Mouse (Mus musculus) cerebral cortex, adult 2 months (tissue): ENCODE data around the gene Rnf13.

ENCODE experiments used
- WGBS: fragments of 180-500 bp; shearing (Covaris S2); methylation state at CpG from one replicate; pipeline ENCODE4 v1.1.7; 2018; 5-methylcytosine and 5-hydroxymethylcytosine counted together

The Rnf13 gene

GRCm38 (mm10) chr3:57846662-57846911 lies 110.7 kb downstream of the Rnf13 start:
- WGBS = 2% methylated on average over 9 of the region's 9 CpGs

DNA sequence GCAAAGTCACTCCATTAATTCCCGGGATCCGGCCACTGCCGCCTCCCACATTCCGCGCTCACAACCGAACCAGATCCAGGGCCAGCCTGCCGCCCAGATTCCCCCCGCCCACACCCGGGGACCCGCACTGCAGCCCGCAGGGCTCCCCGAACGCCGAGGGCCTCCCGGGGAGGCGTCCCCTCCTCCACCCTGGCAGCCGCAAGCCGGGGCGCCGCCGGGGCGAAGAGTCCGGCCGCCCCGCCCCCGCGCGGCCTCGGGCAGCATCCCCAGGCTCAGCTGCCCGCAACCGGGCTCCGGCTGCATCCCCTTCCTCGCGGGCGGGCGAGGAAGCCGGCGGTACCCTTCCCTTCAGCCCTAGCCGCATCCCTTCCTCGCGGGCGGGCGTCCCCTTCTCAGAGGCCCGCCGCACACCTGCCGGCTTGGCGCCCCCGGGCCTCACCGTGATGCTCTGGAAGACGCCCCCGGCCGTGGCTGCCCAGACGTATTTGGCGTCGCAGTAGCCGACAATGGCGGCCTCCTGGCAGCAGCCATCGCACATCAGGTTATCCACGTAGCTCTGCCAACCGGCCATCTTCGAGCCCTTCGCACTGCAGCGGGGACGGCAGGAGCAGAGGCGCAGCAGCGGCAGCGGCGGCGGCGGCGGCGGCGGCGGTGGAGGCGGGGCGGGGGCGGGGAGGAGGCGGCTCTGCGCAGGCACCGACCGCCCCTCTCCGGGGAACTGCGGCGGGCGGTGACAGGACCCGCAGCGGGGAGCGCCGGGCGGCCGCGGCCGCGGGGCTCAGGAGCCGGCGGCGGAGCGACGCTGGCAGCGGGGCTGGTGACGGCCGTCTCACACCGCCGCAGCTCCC lies 111.3 kb downstream of the Rnf13 start:
- WGBS = under 1% methylated on average over 88 of the region's 104 CpGs

GRCm38 (mm10) chr3:57847760-57848185 lies 111.9 kb downstream of the Rnf13 start, which contains the start of gene Pfn2:
TSS of gene Pfn2 (minus strand) at chr3:57848079.
- under 1% methylated on average over 50 of the region's 52 CpGs for WGBS

GRCm38 (mm10) chr3:57882945-57883344 lies 147.1 kb downstream of the Rnf13 start:
- 30% methylated on average over 3 of the region's 3 CpGs for WGBS
